Mouse (Mus musculus): ENCODE measurements around the gene Btc.

GRCm38 (mm10) chr5:91345681-91346080, 57.1 kb downstream of the Btc start:
- TF ChIP-seq CTCF (IDR thresholded peaks at IDR 0.05; ENCODE audit: control insufficient read depth, insufficient read depth, insufficient replicate concordance, low read depth, low read length): no peak
- TF ChIP-seq POLR2A (IDR thresholded peaks at IDR 0.05; ENCODE audit: control insufficient read depth, low read depth, low read length): no peak
